Mouse (Mus musculus) embryonic fibroblast, embryonic 13.5 days (primary cell): Measurements from ENCODE around the gene Gse1. TPM values are rescaled to one million over a fixed set of nuclear protein-coding genes. Genes with fewer than 3 reads are reported as not detected.
A peak's percentile ranks its signal among the peaks of the same experiment; 100 is the strongest.

Experiments
- H3K27ac ChIP-seq: 2 replicates; pipeline ENCODE4 v1.5.1; 2012; ENCODE audit warnings: low read length, control low read depth, inconsistent platforms; ENCODE audit not compliant: insufficient read depth
- H3K4me1 ChIP-seq: 2 replicates; pipeline ENCODE4 v1.6.1; 2011; ENCODE audit warnings: low read length; ENCODE audit not compliant: control insufficient read depth, insufficient read depth
- H3K4me3 ChIP-seq: 2 replicates; pipeline ENCODE4 v1.5.1; 2011; ENCODE audit warnings: mild to moderate bottlenecking, control low read depth, low read length; ENCODE audit not compliant: insufficient read depth
- CTCF ChIP-seq: IDR thresholded peaks from 2 replicates; pipeline ENCODE4 v1.5.1; 2011; ENCODE audit warnings: mild to moderate bottlenecking, control low read depth, low read length, moderate library complexity, borderline replicate concordance; ENCODE audit not compliant: insufficient read depth
- POLR2A ChIP-seq: IDR thresholded peaks from 2 replicates; pipeline ENCODE4 v1.6.1; 2011; ENCODE audit warnings: low read depth, mild to moderate bottlenecking, control low read depth, low read length, moderate library complexity
- polyA plus RNA-seq: library from polyadenylated mRNA; stranded (reverse); fragments of >200 nt; gene quantifications from 2 replicates; pipeline ENCODE4 v1.2.4, GENCODE M21; 2011; ENCODE audit warnings: low read depth; ENCODE audit not compliant: missing spikeins, insufficient read length

The Gse1 gene
- polyA plus RNA-seq, 1 experiment = 13.4 TPM

- TF ChIP-seq CTCF (no peak), POLR2A (no peak)
- H3K27ac ChIP-seq = no peak overlapping the region
- H3K4me3 ChIP-seq = no peak overlapping the region
- H3K4me1 ChIP-seq = no peaks in the 10 kb centered on the region
Measured at GRCm38 (mm10) chr8:120189440-120189839, 38.8 kb upstream of the Gse1 start.

GRCm38 (mm10) chr8:120190107-120190809 is 38.0 kb upstream of the Gse1 start:
- H3K27ac ChIP-seq = no peak overlapping the region
- no peak overlapping the region for H3K4me3 ChIP-seq
- no peak for TF ChIP-seq POLR2A
- no peaks in the 10 kb centered on the region for H3K4me1 ChIP-seq

GRCm38 (mm10) chr8:120190810-120191413 is 37.3 kb upstream of the Gse1 start:
- Histone ChIP-seq H3K4me1 (no peaks in the 10 kb centered on the region), H3K4me3 (no peak overlapping the region), H3K27ac (peak overlapping the region; percentile 70)
- TF ChIP-seq POLR2A (peak; percentile 52; the same call in 1 of the 2 replicates), CTCF (no peak)

GRCm38 (mm10) chr8:120191633-120192032 is 36.6 kb upstream of the Gse1 start:
- H3K4me1 ChIP-seq = no peaks in the 10 kb centered on the region
- TF ChIP-seq CTCF = no peak
- no peak for TF ChIP-seq POLR2A
- H3K4me3 ChIP-seq = no peak overlapping the region
- no peak overlapping the region for H3K27ac ChIP-seq

GRCm38 (mm10) chr8:120192118-120192517 is 36.1 kb upstream of the Gse1 start:
- no peak overlapping the region for H3K27ac ChIP-seq
- TF ChIP-seq POLR2A (no peak), CTCF (no peak)
- no peaks in the 10 kb centered on the region for H3K4me1 ChIP-seq
- no peak overlapping the region for H3K4me3 ChIP-seq

- no peak for TF ChIP-seq CTCF
- no peak for TF ChIP-seq POLR2A
- no peaks in the 10 kb centered on the region; the same call in 1 of the 2 replicates for H3K4me1 ChIP-seq
- no peak overlapping the region for H3K27ac ChIP-seq
- H3K4me3 ChIP-seq = no peak overlapping the region
Measured at GRCm38 (mm10) chr8:120201351-120201750, 26.9 kb upstream of the Gse1 start.

- TF ChIP-seq CTCF (no peak), POLR2A (no peak)
- H3K4me3 ChIP-seq = no peak overlapping the region
- H3K4me1 ChIP-seq = no peaks in the 10 kb centered on the region; the same call in 1 of the 2 replicates
- H3K27ac ChIP-seq = no peak overlapping the region
Measured at GRCm38 (mm10) chr8:120202546-120202945, 25.7 kb upstream of the Gse1 start.

GRCm38 (mm10) chr8:120204736-120205360 is 23.4 kb upstream of the Gse1 start:
- Histone ChIP-seq H3K4me3 (no peak overlapping the region), H3K4me1 (no peaks in the 10 kb centered on the region; the same call in 1 of the 2 replicates), H3K27ac (no peak overlapping the region)
- TF ChIP-seq CTCF = no peak
- no peak for TF ChIP-seq POLR2A

GRCm38 (mm10) chr8:120205916-120206315 is 22.3 kb upstream of the Gse1 start:
- Histone ChIP-seq H3K4me3 (no peak overlapping the region), H3K27ac (no peak overlapping the region), H3K4me1 (no peaks in the 10 kb centered on the region; the same call in 1 of the 2 replicates)
- TF ChIP-seq CTCF (no peak), POLR2A (no peak)

GRCm38 (mm10) chr8:120207364-120207763 is 20.9 kb upstream of the Gse1 start:
- Histone ChIP-seq H3K4me1 (no peaks in the 10 kb centered on the region; the same call in 1 of the 2 replicates), H3K4me3 (no peak overlapping the region), H3K27ac (no peak overlapping the region)
- TF ChIP-seq CTCF (no peak), POLR2A (no peak)
